Mouse (Mus musculus): ENCODE data around the gene Aqp8. TPM values are rescaled to one million over a fixed set of nuclear protein-coding genes. Genes with fewer than 3 reads are reported as not detected.

Aqp8 gene
- total RNA-seq, 2 experiments from 2014 or later = not detected

DNA sequence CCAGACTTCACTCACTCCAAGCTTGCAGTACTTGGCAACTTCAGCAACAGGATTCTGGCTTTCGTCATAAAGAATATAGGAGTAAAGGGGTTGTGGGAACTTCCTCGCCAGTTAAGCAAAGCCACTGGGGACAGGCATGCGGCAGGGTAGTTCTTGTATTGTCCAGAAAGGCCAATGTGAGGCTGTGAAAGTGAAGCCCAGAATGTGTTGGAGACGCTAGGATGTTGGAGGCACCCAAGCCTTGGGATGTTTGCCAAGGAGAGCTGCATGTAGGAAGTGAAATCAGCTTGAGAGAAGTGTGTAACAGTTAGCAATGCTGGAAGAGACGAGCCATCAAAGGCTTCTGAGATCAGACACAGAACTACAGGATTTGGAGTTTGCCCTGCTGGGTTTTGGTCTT is 25.6 kb downstream of the Aqp8 start:
- DNase-seq (ENCODE audit: low spot score in 2 of 2) = peak; percentile 19 to 40

DNA sequence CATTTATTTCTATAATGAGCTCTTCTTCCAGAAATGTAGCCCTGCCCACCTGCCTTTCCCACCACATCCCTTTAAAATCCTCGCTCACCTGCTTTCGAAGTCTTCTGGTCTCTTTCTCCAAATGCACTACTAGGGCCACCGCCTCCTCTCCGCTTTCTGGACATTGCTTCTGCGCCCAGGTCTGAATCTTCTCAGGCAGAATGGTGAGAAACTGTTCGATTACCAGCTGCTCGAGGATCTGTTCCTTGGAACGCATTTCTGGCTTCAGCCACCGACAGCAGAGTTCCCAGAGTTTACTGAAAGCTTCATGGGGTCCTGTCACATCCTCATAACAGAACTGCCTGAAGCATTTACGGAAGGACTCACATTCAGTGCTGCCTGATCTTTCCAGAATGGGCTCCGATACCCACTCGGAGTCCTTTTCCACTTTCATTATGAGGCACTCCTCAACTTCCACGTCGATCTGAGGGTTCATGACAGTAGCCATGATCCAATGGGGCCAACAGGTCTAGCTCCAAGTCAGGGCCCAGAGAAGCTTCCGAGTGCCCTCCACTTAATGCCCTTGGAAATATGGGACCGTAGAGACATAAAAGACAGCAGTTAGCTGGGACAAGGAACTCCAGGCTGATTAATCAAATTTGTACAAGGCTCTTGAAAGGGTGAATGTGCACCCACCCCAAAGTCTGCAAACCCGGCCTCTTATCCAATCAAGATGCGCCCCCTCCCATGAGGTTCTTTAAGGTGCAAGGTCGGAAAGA is 37.6 kb downstream of the Aqp8 start:
- DNase-seq (ENCODE audit: low spot score in 2 of 2) = peak; percentile 8 to 30

GRCm38 (mm10) chr7:123500239-123501219 is 38.4 kb downstream of the Aqp8 start, which contains the start of gene Zkscan2:
Zkscan2 (minus strand) TSS chr7:123500449.
- DNase-seq (ENCODE audit: low spot score in 2 of 2) = peak; percentile 89 to 93

- no peak for DNase-seq (ENCODE audit: low spot score in 2 of 2)
Observed at GRCm38 (mm10) chr7:123503358-123503757, 41.3 kb downstream of the Aqp8 start.

DNA sequence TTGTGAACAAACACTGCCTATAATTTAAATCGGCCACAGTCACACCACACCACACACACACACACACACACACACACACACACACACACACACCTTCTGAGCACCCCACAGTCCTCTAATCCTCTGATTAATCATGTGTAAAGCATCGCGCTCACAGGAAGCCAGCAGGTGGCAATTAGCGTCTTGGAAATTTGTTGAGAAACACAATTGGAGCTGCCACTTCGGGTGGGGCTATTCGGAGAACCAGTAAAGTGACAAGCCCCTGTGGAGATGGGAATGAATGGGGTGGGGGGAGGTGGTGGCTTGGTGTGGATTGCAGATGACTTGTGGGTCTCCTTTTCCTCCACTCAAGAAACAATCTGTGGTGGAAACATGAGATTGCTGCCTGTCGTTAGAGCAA is 45.9 kb downstream of the Aqp8 start:
- DNase-seq (ENCODE audit: low spot score in 2 of 2) = no peak

Other genes starting within 250 kb of the Aqp8 start
- 1 to 10 TPM in 1 of 2 experiments, under 1 TPM in 1; 0.58 to 1.4 TPM for gene Slc5a11, start 247.5 kb upstream of the Aqp8 start, total RNA-seq (2021)
- 10 to 100 TPM; 87.2 to 98.6 TPM for gene Lcmt1, start 92.5 kb upstream of the Aqp8 start, total RNA-seq (2021)
- gene Arhgap17, start 92.4 kb upstream of the Aqp8 start, total RNA-seq (2021) = 10 to 100 TPM; 24.5 to 25.2 TPM
- gene Zkscan2, start 38.2 kb downstream of the Aqp8 start, total RNA-seq (2021) = 10 to 100 TPM; 16.0 to 17.3 TPM

All from layer of hippocampus, adult 18-20 months (tissue).